Comparison of ENCODE assay signal across 8 mouse cellular contexts in genomic region chr2:124100486-124101200, GRCm38 (mm10). TPM values are rescaled to one million over a fixed set of nuclear protein-coding genes. Genes with fewer than 3 reads are reported as not detected.
DNase-seq lines count a peak whose midpoint lies in the region; ATAC-seq and TF ChIP-seq lines count a peak whose summit lies in the region.

No protein-coding gene starts in this region.

- no peak overlapping the region for H3ac ChIP-seq in C2C12 (ENCODE audit: control insufficient read depth, insufficient read length, low read depth)

- H3K9me3 ChIP-seq in embryonic facial prominence, embryonic 14.5 days (ENCODE audit: control insufficient read depth, low read length) = no peaks in the 10 kb centered on the region
- H3K9me3 ChIP-seq in heart, embryonic 16.5 days (replicated peaks; ENCODE audit: control insufficient read depth, low read length) = no peaks in the 10 kb centered on the region
- no peaks in the 10 kb centered on the region for H3K9me3 ChIP-seq in lung, embryonic 15.5 days

- no peak overlapping the region for H3K27ac ChIP-seq in embryonic facial prominence, embryonic 14.5 days (replicated peaks; ENCODE audit: low read depth, low read length)
- no peak overlapping the region for H3K27ac ChIP-seq in heart, embryonic 16.5 days (ENCODE audit: low read length)
- H3K27ac ChIP-seq in lung, embryonic 15.5 days = no peak overlapping the region

- H3K9ac ChIP-seq in embryonic facial prominence, embryonic 14.5 days (ENCODE audit: low read depth, low read length) = no peak overlapping the region
- no peak overlapping the region for H3K9ac ChIP-seq in heart, embryonic 16.5 days (ENCODE audit: low read length)
- no peak overlapping the region for H3K9ac ChIP-seq in lung, embryonic 15.5 days

- peaks cover 7% of the 10 kb centered on the region; the same call in 1 of the 2 replicates for H3K4me1 ChIP-seq in embryonic facial prominence, embryonic 14.5 days (ENCODE audit: control insufficient read depth, insufficient read depth, low read length)
- H3K4me1 ChIP-seq in heart, embryonic 16.5 days (ENCODE audit: control insufficient read depth, insufficient read depth, low read length) = peaks cover 10% of the 10 kb centered on the region
- peaks cover 6% of the 10 kb centered on the region for H3K4me1 ChIP-seq in lung, embryonic 15.5 days

- H3K4me2 ChIP-seq in embryonic facial prominence, embryonic 14.5 days (ENCODE audit: low read depth, low read length) = no peak overlapping the region
- no peak overlapping the region for H3K4me2 ChIP-seq in heart, embryonic 16.5 days (ENCODE audit: low read depth, low read length)
- H3K4me2 ChIP-seq in lung, embryonic 15.5 days = no peak overlapping the region

- no peaks in the 10 kb centered on the region for H3K36me3 ChIP-seq in C2C12 (ENCODE audit: control insufficient read depth, insufficient read depth)
- H3K36me3 ChIP-seq in embryonic facial prominence, embryonic 14.5 days (ENCODE audit: control insufficient read depth, insufficient read depth, low read length) = no peaks in the 10 kb centered on the region
- H3K36me3 ChIP-seq in heart, embryonic 16.5 days (ENCODE audit: control insufficient read depth, insufficient read depth) = no peaks in the 10 kb centered on the region
- no peaks in the 10 kb centered on the region for H3K36me3 ChIP-seq in lung, embryonic 15.5 days

- WGBS in embryonic facial prominence, embryonic 14.5 days = 23% methylated on average over 9 of the region's 9 CpGs
- 22% methylated on average over 9 of the region's 9 CpGs for WGBS in heart, embryonic 16.5 days
- WGBS in lung, embryonic 15.5 days = 27% methylated on average over 9 of the region's 9 CpGs

- peak; percentile 68 for ATAC-seq in embryonic facial prominence, embryonic 14.5 days (ENCODE audit: low read depth)
- ATAC-seq in heart, embryonic 16.5 days (replicated peaks; ENCODE audit: extremely low read depth, insufficient read depth, low FRiP score) = peak; percentile 65; the same call in 1 of the 2 replicates
- peak; percentile 77; the same call in 1 of the 2 replicates for ATAC-seq in lung, embryonic 15.5 days (ENCODE audit: borderline replicate concordance, extremely low read depth, low FRiP score, low TSS enrichment)
- ATAC-seq in erythroblast, adult 5-6 weeks (replicated peaks; ENCODE audit: low FRiP score, poor library complexity, severe bottlenecking) = no peak

- no peaks in the 10 kb centered on the region for H3K79me3 ChIP-seq in C2C12 (ENCODE audit: low read depth)

- DNase-seq in adrenal gland, postnatal 14 days = peak; percentile 69
- peak; percentile 75 for DNase-seq in embryonic facial prominence, embryonic 14.5 days (ENCODE audit: low spot score)
- DNase-seq in kidney, postnatal 14 days = peak; percentile 65
- peak; percentile 21 for DNase-seq in retina, postnatal 7 days (ENCODE audit: low read depth, low spot score)

- TF ChIP-seq CTCF in C2C12 (IDR thresholded peaks at IDR 0.05; ENCODE audit: control insufficient read depth, insufficient read depth, insufficient read length) = peak; percentile 82

- H3K79me2 ChIP-seq in C2C12 (ENCODE audit: control insufficient read depth, insufficient read depth) = no peaks in the 10 kb centered on the region

- no peaks in the 10 kb centered on the region for H3K27me3 ChIP-seq in C2C12 (ENCODE audit: control insufficient read depth, insufficient read depth, insufficient read length)
- no peaks in the 10 kb centered on the region for H3K27me3 ChIP-seq in embryonic facial prominence, embryonic 14.5 days (replicated peaks; ENCODE audit: control insufficient read depth, insufficient read depth, low read length)
- H3K27me3 ChIP-seq in heart, embryonic 16.5 days (ENCODE audit: control insufficient read depth, insufficient read depth, low read length) = no peaks in the 10 kb centered on the region
- no peaks in the 10 kb centered on the region for H3K27me3 ChIP-seq in lung, embryonic 15.5 days

- no peak overlapping the region for H3K4me3 ChIP-seq in C2C12 (ENCODE audit: insufficient read depth, poor library complexity, severe bottlenecking)
- H3K4me3 ChIP-seq in embryonic facial prominence, embryonic 14.5 days (ENCODE audit: low read depth, low read length) = no peak overlapping the region
- no peak overlapping the region for H3K4me3 ChIP-seq in heart, embryonic 16.5 days (ENCODE audit: low read length)
- H3K4me3 ChIP-seq in lung, embryonic 15.5 days = no peak overlapping the region

TF ChIP-seq in C2C12, 6 proteins besides CTCF, POLR2A, EP300 and RAD21:
- no peak for TF ChIP-seq FOSL1 (IDR thresholded peaks at IDR 0.05; ENCODE audit: insufficient read depth, low read length, poor library complexity, severe bottlenecking)
- no peak for TF ChIP-seq CEBPB (IDR thresholded peaks at IDR 0.05; ENCODE audit: low read depth)
- no peak for TF ChIP-seq MYOG (IDR thresholded peaks at IDR 0.05; ENCODE audit: control insufficient read depth, extremely low read depth, insufficient read length)
- TF ChIP-seq MYOD1 (IDR thresholded peaks at IDR 0.05; ENCODE audit: control insufficient read depth, insufficient read length, low read depth) = no peak
TF ChIP-seq in C2C12: peak in this region for 0.

RNA-seq across cellular contexts. Expression of gene Sema6d, which starts 10.9 kb away (rescaled TPM):
- 3.1 TPM for polyA plus RNA-seq in C2C12 (2012; fragmentation: generic; extraction: Trizol)
- total RNA-seq in adrenal gland, postnatal 14 days (2021) = 15.2 and 15.9 TPM in 2 replicates
- 14.6 and 16.2 TPM in 2 replicates for polyA plus RNA-seq in embryonic facial prominence, embryonic 14.5 days (2014; fragmentation: Nextera tagmentation; extraction: Ambion mirVana)
- 17.8 and 19.8 TPM in 2 replicates for polyA plus RNA-seq in heart, embryonic 16.5 days (2015; fragmentation: Nextera tagmentation; extraction: Ambion mirVana)
- polyA plus RNA-seq in lung, embryonic 15.5 days (2015; fragmentation: Nextera tagmentation; extraction: Ambion mirVana) = 17.8 and 19.6 TPM in 2 replicates
- total RNA-seq in erythroblast, adult 5-6 weeks (2015; ENCODE audit: low replicate concordance) = 0.63 and 0.96 TPM in 2 replicates
- total RNA-seq in erythroblast, adult 5-6 weeks (2017; ENCODE audit: low replicate concordance) = 0.84 and 0.85 TPM in 2 replicates

Comparison
In these comparisons a context has a peak if more than half of its experiments do, and no peak if none do; other contexts are left out.
1. DNase-seq: peak in every context shown above with its lines; median percentile 75 in embryonic facial prominence, embryonic 14.5 days; 69 in adrenal gland, postnatal 14 days; 65 in kidney, postnatal 14 days; 21 in retina, postnatal 7 days.